Mouse (Mus musculus) cerebellum, adult (tissue): ENCODE data around the gene Samsn1.

Experiments
- ATAC-seq: cut with Nextera tagmentation; 2 replicates; pipeline ENCODE4 v1.9.2; 2017; ENCODE audit warnings: mild to moderate bottlenecking, moderate library complexity, mixed read lengths; ENCODE audit not compliant: insufficient number of reproducible peaks, low FRiP score, low TSS enrichment

Samsn1 gene

DNA sequence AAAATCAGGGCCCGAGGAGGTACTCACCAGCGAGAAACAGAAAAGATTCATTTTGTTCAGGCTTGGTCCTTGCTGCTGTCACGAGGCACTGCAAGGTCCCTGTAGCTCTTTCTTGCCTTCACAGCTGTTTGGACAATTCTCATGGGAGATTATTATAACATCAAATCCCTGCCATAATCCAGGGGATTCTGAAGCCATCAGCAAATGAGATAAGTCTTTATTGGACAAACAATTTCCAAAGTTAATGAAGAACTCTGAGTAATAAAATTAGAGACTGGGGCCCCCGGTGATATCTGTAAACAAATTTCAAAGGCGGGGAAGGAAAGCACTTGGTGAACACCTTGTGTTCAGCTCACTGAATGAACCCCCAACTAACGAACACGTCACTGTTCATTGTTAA is at the start of gene Samsn1:
Gene Samsn1 (minus strand): TSS at position 101 of the 400 bp plus-strand sequence.
- no peak for ATAC-seq

DNA sequence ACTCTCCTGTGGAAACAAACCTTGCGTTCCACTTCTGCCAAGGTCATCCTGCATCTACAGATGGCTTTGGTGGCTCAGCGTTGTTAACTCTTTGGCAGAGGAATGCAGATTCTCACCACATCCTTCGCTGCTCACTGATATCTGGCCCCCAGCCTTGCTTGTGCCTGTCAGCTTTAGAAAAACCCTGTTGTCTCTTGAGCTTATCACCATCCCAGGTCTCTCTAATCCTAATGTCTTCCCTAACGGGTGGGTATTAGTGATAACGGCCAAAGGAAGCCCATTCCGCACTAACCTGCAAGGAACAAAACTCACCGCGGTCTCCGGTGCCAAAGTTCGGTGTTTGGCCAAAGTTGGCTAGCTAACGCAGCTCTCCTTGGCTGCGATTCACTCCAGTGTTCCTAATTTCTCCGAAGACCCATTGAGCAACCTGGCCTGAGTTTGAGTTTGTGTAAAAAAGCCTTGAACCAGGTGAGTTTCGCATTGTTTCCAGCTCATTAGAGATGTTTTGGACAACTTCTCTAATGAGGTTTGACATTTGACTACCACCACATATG is 44.1 kb upstream of the Samsn1 start:
- ATAC-seq: peak; percentile 26; the same call in 1 of the 2 replicates

DNA sequence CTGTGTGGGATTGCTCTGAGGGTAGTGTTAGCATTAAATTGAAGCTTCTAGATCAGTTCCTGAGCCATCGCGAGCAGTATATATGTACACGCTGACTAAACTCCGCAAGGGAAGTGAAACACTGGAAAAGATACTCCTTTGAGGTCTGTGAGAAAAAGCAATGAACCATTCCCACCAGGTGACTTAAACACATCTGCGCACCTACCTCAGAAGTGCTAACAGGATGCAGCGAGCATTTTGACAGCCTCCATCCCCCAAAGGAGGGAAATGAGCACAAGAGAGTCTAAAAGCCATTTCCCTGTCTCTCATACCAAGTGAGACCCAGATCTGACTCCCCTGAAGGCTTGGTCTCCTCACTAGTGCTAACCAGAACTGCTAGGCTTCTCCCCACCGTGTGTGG is 32.9 kb upstream of the Samsn1 start:
- ATAC-seq: peak; percentile 15; the same call in 1 of the 2 replicates

DNA sequence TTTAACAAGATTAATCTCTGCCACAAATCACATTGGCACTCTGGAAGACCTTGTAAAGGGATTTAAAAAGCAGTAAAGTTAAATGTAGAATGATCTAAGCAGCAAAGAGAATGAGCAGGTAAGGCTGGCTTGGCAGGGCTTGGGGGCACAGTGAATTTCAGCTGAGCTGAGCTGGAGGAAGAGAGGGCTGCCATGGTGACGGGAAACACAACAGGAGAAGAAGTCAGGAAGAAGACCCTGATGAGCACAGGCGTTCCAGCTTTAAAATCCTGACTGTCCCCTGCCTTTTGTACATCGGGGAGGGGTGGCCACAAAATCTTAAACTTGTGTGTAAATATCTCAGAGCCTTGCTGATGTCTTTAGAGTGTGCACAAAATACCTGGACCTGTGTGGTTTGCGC is 32.0 kb upstream of the Samsn1 start:
- ATAC-seq: no peak

DNA sequence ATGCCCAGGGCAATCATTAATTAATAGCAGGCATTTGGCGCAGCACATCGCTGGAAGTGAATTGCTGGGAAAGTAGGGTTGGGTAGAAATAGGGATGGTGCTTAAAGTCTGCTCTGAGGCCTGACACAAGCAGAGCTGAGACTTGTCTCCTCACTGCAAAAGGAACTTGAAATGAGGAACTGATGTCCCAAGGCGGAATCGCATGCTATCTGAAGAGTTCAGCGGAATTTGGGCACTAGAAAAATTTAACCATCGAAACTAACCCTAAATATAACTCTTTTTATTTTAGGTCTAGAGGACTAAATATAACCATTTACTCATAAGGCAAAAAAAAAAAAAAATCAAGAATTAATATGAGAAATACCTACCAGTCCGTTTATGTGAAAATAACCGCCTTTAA is 31.5 kb upstream of the Samsn1 start:
- ATAC-seq: no peak

DNA sequence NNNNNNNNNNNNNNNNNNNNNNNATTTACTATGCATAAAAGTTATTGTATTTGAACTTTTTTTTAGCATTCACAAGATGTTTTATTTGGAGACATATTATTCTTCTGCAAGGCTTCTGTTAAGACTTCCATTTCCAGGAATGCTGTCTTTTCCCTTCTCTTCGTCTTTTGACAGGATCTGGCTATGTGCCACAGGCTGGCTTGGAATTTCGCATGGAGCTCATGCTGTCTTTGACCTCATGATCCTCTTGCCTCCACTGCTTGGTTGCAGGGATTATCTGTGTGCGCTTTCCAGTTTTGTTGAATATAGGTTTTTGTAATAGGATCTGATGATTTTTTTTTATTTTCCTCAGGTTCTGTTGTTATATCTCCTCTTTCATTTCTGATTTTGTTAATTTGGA is 25.0 kb upstream of the Samsn1 start:
- no peak for ATAC-seq

DNA sequence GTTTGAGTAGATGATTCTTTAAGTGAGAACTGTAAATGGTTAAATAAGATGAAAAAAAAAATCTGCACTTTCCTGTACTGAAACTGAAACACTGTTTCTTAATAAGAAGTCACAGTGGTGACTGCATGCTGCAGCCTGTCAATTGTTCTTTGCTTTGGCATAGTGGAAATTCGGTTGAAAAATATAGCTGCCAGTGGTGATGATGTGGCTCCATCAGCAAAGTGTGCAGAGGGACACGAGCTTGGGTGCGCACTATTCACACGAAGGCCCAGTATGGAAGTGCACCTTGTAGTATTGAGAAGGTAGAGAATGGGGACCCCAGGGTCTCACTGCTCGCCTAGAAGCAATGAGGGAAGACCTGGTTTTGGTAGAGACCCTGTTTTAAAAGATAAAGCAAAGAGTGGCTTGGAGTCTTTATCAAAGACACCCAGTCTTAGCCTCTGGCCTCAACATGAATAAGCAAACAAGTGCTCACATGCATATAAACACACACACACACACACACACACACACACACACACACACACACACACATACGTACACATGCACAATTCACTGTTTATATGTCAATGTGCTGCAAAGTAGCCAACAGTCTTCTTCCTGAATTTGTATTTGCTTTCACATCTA is 18.4 kb upstream of the Samsn1 start:
- no peak for ATAC-seq

DNA sequence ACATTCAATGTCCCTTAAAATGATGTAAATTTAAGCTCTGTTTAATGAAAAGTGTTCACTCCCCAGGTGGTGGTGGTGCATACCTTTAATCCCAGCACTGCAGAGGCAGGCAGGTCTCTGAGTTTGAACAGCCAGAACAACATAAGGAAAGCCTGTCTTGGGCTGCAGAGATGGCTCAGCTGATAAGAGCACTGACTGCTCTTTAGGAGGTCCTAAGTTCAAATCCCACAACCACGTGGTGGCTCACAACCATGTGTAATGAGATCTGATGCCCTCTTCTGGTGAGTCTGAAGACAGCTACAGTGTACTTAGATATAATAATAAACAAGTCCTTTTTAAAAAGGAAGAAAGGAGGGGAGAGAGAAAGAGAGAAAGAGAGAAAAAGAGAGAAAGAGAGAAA is 2.9 kb downstream of the Samsn1 start:
- no peak for ATAC-seq

DNA sequence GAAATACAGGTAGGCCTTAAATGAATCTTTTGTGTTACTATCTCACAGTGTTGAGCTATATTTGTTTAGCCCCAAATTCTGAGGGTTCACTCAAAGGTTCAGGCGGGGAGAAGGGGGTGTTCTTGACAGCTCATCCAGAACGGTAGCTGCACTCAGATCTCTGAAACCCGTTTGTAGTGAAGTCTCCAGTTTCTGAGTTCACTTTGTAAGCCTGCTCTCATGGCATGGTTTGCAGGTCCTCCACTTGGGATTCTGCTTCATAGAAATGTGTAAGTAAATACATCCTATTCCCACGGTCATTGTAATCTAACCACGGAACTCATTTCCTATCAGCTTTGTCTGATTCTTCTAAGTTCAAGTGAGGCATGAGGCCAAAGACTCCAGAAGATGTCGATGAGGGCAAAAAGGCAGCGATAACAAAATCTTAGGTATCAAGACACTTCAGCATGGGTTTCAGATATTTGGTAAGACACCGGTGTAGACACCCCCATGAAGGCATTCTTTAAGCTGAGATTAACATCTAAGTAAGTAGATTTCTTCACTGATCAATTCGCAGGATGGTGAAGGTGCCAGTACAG is 18.2 kb downstream of the Samsn1 start:
- no peak for ATAC-seq

DNA sequence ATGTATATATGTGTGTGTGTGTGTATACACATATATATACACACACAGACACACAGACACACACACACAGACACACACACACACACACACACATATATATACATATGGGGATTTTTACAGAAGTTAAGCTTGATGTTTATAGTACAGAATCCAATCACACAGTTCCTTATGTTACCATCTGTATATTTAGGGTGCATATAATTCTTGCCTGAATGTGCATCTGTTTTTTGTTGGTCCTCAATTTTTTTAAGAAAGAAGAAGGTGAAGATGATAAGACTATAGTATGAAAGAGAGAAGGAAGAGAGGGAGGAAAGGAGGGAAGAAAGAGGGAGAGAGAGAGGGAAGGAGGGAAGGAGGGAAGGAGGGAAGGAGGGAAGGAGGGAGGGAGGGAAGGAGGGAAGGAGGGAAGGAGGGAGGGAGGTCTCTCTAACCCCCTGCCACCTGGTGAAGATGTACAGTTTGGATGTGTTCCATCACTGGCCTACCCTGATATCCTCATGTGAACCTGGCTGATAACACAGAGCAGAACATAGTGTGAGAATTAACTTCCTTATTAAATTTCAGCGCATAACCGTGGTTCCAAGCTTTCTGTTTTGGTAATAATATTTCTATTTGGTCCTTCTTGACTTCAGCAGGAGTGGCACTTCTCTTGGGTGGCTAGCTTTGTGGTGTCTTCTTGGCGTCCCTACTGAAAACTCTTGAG is 19.1 kb downstream of the Samsn1 start:
- no peak for ATAC-seq

DNA sequence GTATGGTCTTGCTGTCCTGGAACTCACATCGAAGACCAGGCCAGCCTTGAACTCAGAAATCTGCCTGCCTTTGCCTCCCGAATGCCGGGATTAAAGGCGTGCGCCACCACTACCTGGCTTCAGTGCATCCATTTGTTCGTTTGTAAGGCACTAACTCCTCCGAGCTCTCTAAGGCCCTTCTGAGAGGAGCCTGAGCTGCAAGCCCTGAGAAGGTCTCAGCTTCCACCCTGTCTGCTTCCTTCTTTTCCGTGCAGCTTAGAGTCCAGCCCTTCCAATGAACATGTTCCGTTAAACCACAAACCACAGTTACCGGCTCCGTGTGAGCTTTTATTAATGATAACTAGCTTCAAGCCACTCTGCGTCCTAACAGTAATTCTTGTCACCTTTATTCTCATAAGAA is 19.8 kb downstream of the Samsn1 start:
- ATAC-seq: no peak

DNA sequence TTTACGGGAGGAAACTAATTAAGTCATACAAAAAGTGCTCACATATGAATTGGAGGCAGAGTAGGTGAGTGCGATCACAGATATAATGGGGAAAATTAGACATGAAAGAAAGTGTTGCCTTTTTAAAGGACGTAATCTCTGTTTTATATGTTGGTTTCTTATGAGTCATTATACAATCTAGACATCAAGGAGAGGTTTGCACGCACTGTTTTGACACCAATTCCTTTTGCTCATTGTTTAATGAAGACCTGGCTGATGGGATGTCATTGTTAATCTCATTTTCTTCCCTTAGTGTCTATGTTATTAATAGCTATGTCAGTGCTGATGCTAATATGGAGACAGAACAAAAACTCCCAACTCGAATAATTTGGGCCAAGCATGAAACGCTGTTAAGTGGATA is 20.3 kb downstream of the Samsn1 start:
- no peak for ATAC-seq

DNA sequence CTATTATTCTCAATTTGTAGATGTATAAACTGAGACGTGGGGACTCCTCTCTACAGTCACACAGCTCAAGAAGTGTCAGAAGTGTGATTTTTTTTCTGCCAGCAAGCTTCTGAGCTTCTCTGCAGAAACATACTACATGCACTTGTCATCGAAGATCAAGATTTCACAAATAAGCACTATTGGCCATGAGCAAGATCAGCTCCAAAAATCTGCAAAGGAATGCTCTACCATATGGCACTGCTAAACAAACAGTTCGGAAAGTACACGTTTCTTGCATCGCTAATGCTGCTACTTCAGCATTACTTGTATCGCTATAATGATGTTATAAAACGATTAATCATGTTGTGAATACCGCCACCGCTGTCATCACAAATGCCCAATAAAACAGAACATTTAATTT is 22.0 kb downstream of the Samsn1 start:
- ATAC-seq: no peak

DNA sequence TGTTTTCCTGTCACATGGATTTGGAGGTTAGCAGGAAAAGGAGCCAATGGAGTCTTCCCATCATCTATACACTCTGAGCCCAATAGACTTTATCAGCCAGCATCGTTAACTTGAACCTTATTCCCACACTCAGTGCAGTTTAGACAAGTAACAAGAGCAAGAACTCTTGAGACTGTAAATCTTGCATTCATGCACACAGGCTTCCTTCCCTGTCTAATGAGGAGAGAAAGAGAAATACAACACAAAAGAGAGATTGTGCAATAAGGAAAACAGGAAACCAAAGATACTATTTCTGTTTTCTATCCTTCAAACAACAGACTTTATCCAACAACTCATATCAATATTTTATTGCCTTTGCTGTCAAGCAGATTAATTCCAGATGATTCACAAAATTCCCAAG is 31.9 kb downstream of the Samsn1 start:
- no peak for ATAC-seq

DNA sequence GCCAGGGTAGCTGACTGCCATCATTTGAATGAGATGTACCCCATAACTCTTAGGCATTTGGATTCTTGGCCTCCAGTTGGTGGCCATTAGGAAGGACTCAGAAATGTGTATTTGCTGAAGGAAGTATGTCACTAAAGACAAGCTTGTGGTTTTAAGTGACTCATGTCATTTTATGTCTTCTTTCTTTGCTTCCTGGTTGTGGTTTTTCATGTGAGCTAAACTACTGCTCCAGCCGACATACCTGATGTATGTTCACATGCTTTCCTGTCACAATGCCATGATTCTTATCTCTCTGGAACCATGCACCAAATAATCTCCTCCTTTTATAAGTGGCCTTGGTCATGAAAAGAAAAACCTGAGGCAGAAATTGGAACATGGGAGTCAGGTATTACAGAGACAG is 38.2 kb downstream of the Samsn1 start:
- no peak for ATAC-seq

DNA sequence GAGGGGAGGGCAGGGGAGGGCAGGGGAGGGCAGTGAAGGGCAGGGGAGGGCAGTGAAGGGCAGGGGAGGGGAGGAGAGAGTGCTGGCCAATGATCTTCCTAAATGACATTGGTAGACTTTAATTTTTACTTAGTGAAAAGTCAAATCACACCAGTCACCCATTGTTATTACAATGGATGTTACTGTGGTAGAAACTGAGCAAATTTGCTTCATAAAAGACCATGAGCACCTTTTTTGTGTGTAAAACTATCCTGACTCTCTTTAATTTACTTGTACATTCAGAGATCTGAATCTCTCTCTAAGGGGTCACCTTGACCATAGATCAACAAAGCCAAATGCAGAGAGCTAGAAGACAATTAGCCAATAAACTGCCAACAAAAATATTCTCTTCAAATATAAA is 42.7 kb downstream of the Samsn1 start:
- no peak for ATAC-seq

DNA sequence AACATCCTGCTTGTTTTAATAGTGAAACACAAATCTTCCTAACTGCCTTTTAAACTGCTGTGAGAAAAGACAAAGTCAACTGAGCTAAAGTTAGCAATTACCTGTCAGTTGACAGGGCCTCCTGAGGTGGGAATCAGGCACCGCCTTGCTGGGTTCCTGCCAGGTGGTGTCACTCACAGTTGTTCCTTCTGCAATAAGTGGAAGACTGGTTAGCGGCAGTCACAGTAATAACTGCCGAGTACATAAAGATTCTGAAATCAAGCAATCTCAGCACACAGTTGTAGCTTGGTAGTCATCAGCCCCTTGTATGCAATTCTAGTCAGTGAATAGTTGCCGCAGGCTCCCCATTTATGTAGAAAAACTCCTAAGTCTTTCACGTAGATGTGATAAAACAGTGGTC is 44.3 kb downstream of the Samsn1 start:
- ATAC-seq: no peak

DNA sequence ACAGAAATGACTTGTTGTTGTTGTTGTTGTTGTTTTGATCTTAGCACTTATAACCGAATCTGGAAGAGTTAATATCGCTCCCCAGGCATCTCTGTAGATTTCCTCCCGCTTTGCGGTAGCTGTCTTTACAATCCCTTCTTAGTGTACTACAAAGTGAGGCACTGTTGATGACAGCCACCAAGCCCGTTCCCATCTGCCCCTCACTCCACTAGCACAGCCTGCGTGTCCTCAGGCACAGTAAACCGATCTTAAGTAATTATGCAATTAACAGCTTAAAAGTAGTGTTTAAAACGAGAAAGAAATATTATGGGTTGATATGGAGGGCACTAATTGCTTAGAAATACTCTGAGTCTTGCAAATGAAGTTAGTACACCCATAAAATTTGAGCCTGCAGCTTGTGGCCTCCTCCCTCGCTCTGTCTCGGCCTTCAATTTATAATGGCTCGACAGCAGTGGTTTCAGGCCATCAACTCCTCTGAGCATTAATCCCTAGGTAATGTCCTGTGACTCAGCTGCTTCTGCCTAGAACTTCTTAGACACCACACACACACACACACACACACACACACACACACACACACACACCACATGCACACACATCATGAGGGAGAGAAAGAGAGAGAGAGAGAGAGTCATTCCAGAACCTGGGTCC is 46.3 kb downstream of the Samsn1 start:
- no peak for ATAC-seq

DNA sequence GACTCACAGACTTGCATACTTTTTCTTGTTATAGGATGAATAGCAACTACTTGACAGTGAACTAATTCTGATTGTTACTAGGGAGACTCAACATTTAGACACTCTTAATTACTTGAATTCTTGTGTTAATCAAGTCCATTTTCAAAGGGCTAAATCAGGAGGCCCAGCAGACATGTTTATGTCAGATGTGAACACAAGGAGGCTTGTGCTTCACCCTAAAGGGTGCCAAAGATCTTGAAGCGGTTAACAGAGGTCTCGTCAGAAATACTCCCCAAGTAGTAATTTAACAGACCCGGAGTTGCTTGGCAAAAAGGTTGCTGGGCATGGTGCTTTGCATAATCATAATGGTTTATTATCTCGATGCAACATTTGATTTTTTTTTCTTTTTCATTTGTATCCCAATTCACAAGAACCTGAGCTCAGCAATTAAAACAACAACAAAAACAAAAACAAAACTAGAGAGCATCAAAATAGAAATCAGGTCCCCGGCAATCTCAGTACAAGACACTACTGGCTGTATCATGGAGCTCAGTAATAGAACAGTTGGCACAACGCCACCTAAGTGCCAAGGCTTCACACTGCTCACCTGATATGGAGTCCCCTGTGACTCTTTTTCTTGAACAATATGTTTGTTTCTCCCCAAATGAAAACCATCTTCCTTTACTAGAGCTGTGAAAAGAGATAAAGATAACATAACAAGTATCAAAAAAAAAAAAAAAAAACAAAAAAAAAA is 51.6 kb downstream of the Samsn1 start:
- no peak for ATAC-seq

DNA sequence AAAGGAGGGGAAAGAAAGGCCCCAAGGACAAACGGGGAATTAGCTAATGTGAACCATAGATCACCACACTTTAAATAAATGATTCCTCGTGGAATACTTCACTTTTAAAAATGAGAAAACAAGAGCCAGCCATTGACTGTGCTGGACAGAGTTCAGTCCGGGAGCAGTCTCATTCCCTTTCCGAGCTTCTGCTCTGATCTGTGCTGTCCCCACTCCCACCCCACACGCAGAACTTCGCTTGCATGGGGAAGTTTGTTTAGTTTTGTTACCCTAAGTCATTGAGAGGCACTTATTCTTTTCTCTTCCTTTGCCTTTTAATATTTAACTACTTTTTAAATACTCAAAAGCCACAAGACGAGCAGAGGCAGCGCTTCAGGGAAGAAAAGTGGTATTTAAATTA is 60.1 kb downstream of the Samsn1 start:
- ATAC-seq: no peak

DNA sequence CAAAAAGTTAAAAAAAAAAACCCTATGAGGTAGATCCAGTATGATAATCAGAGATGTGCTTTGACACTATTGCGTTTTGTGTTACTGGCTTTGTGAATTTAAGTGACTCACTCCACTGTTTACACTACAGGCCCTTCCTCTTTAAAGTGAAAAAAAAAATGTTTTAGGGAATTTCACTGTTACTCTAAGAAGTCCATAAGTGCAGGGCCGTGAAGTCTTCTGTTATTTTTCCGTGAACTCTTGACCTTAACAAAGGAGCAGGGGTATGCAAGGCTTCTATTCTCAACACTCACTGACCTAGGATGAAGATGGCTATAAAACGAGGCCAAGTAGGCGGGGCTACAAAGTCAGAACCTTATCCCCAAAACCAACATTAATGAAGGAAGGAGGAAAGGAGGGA is 60.6 kb downstream of the Samsn1 start:
- no peak for ATAC-seq
